20 mouse cellular contexts compared by ENCODE assay signal in genomic region chr1:15990982-15991381, GRCm38 (mm10).
A peak's percentile ranks its signal among the peaks of the same experiment; 100 is the strongest.
DNase-seq lines count a peak whose midpoint lies in the region; ATAC-seq and TF ChIP-seq lines count a peak whose summit lies in the region.
"Had no signal": no experiment of that assay in that cellular context is flagged by ENCODE, and none has a peak within 500 bp of the region (broad histone marks: within the 10 kb centered on the region; RNA-seq: fewer than 3 reads in every experiment).

No protein-coding gene starts in this region.

- no peak overlapping the region for H3K9ac ChIP-seq in forebrain, postnatal 0 days
- H3K9ac ChIP-seq: embryonic facial prominence, embryonic 12.5 days; hindbrain, embryonic 12.5 days; limb, embryonic 12.5 days; liver, embryonic 14.5 days; midbrain, embryonic 15.5 days had no signal

- no peaks in the 10 kb centered on the region for H3K36me3 ChIP-seq in forebrain, postnatal 0 days (ENCODE audit: insufficient read depth)
- H3K36me3 ChIP-seq: embryonic facial prominence, embryonic 12.5 days; hindbrain, embryonic 12.5 days; limb, embryonic 12.5 days; midbrain, embryonic 15.5 days had no signal

- no peak overlapping the region for H3K4me2 ChIP-seq in forebrain, postnatal 0 days (ENCODE audit: low read depth)
- H3K4me2 ChIP-seq: embryonic facial prominence, embryonic 12.5 days; hindbrain, embryonic 12.5 days; limb, embryonic 12.5 days; midbrain, embryonic 15.5 days had no signal

- intact Hi-C loops in gastrocnemius, adult 2 months (cut with DNase I) = no loop called here

- H3K4me3 ChIP-seq in forebrain, postnatal 0 days (ENCODE audit: low read depth, low read length) = no peak overlapping the region
- H3K4me3 ChIP-seq in gastrocnemius, adult 2 months = no peak overlapping the region
- H3K4me3 ChIP-seq: embryonic facial prominence, embryonic 12.5 days; hindbrain, embryonic 12.5 days; limb, embryonic 12.5 days; megakaryocyte, embryonic 14.5 days; midbrain, embryonic 15.5 days had no signal

- H3K9me3 ChIP-seq in forebrain, postnatal 0 days (ENCODE audit: low read length) = no peaks in the 10 kb centered on the region
- H3K9me3 ChIP-seq: embryonic facial prominence, embryonic 12.5 days; hindbrain, embryonic 12.5 days; limb, embryonic 12.5 days; megakaryocyte, embryonic 14.5 days; midbrain, embryonic 15.5 days had no signal

- H3K27ac ChIP-seq in forebrain, postnatal 0 days (ENCODE audit: low read depth, low read length) = no peak overlapping the region
- no peak overlapping the region for H3K27ac ChIP-seq in gastrocnemius, adult 2 months
- H3K27ac ChIP-seq: embryonic facial prominence, embryonic 12.5 days; hindbrain, embryonic 12.5 days; limb, embryonic 12.5 days; liver, embryonic 14.5 days; midbrain, embryonic 15.5 days had no signal

- no peaks in the 10 kb centered on the region for H3K4me1 ChIP-seq in forebrain, postnatal 0 days (ENCODE audit: insufficient read depth)
- H3K4me1 ChIP-seq: embryonic facial prominence, embryonic 12.5 days; hindbrain, embryonic 12.5 days; megakaryocyte, embryonic 14.5 days; midbrain, embryonic 15.5 days had no signal

- 54% methylated on average over 2 of the region's 2 CpGs for WGBS in forebrain, postnatal 0 days

- no peaks in the 10 kb centered on the region for H3K27me3 ChIP-seq in forebrain, postnatal 0 days (ENCODE audit: insufficient read depth, low read length)
- H3K27me3 ChIP-seq: embryonic facial prominence, embryonic 12.5 days; hindbrain, embryonic 12.5 days; limb, embryonic 12.5 days; megakaryocyte, embryonic 14.5 days; midbrain, embryonic 15.5 days had no signal

- ATAC-seq in forebrain, postnatal 0 days = peak; percentile 92
- ATAC-seq: activated CD4-positive, CD25-positive, alpha-beta regulatory T cell, adult 4 months; midbrain, embryonic 15.5 days had no signal

- peak; percentile 1 to 11 for DNase-seq in frontal cortex, adult 2 months (ENCODE audit: extremely low spot score in 1 of 2, low spot score in 1 of 2)
- DNase-seq in frontal cortex, postnatal 10 days (ENCODE audit: low spot score in 2 of 2) = no peak
- peak; percentile 22 for DNase-seq in brain, embryonic 18.5 days (ENCODE audit: low read depth, low spot score)
- DNase-seq in cerebellum, adult 8-10 months = peak; percentile 57
- DNase-seq in forebrain, postnatal 0 days = no peak
- DNase-seq in T-cell, adult 2 months (ENCODE audit: low spot score) = no peak
- DNase-seq in gastrocnemius, adult 2 months = no peak
- DNase-seq in neural tube, embryonic 10.5 days (ENCODE audit: extremely low spot score, low spot score) = no peak
- DNase-seq: gastrocnemius, postnatal 14 days; kidney, adult 18-20 months; kidney, postnatal 36 days; lung, postnatal 10 days; thymus, postnatal 36 days had no signal

- TF ChIP-seq CTCF in forebrain, postnatal 0 days (IDR thresholded peaks at IDR 0.05; ENCODE audit: low read depth) = no peak
- TF ChIP-seq CTCF in gastrocnemius, adult 2 months (IDR thresholded peaks at IDR 0.05) = no peak

Comparison
In these comparisons a context has a peak if more than half of its experiments do, and no peak if none do; other contexts are left out.
1. DNase-seq: peak in frontal cortex, adult 2 months (2 of 2), brain, embryonic 18.5 days (single experiment) and cerebellum, adult 8-10 months (single experiment); none in frontal cortex, postnatal 10 days (0 of 2), forebrain, postnatal 0 days (single experiment), T-cell, adult 2 months (single experiment), gastrocnemius, adult 2 months (single experiment) and neural tube, embryonic 10.5 days (single experiment).